Mouse (Mus musculus) G1E (cell line): ENCODE measurements at regions not wholly inside any gene's neighbourhood (a gene's known extent, or its start where the extent isn't known, plus 50 kb on each side); places are given as distances from the start of the nearest gene placed in this dataset.

Experiments used
- CTCF ChIP-seq: IDR thresholded peaks from 2 replicates; pipeline ENCODE4 v1.5.1; 2012; ENCODE audit warnings: low read depth, low read length, inconsistent platforms, mixed read lengths
- GATA1 ChIP-seq: IDR thresholded peaks from 2 replicates; pipeline ENCODE4 v1.6.1; 2012; ENCODE audit warnings: borderline replicate concordance, low read length, inconsistent platforms, mixed read lengths
- GATA2 ChIP-seq: IDR thresholded peaks from 2 replicates; pipeline ENCODE4 v1.6.1; 2012; ENCODE audit warnings: low read depth, low read length, inconsistent platforms, borderline replicate concordance
- TAL1 ChIP-seq: conservative IDR thresholded peaks from 2 replicates; pipeline ENCODE4 v1.6.1; 2012; ENCODE audit warnings: low read depth, low read length, inconsistent platforms, mixed read lengths

GRCm38 (mm10) chr5:111869011-111869410 is 135.3 kb downstream of the Gm26897 start:
- TF ChIP-seq CTCF, result no peak
- no peak for TF ChIP-seq GATA1
- TF ChIP-seq TAL1, result no peak
- TF ChIP-seq GATA2, result no peak
